Mouse (Mus musculus): ENCODE measurements around the gene Xlr3b.
"Not testable (repeated sequence)": the region's sequence is repeated elsewhere in the genome, so short reads cannot be mapped to it uniquely, and the experiment has no call there.

Gene Xlr3b

GRCm38 (mm10) chrX:73191934-73192333, at the start of gene Xlr3b:
Xlr3b (plus strand) TSS chrX:73192207.
- DNase-seq (ENCODE audit: low spot score): not testable (repeated sequence)

- not testable (repeated sequence) for DNase-seq (ENCODE audit: low spot score)
Measured at GRCm38 (mm10) chrX:73143218-73143618, 48.8 kb upstream of the Xlr3b start.

- DNase-seq (ENCODE audit: low spot score): not testable (repeated sequence)
Measured at GRCm38 (mm10) chrX:73148496-73148895, 43.5 kb upstream of the Xlr3b start, which contains the start of gene Xlr5b. Xlr5b (plus strand) TSS chrX:73148796.

GRCm38 (mm10) chrX:73149350-73149749, 42.7 kb upstream of the Xlr3b start, which contains the start of gene DXBay18:
DXBay18 (minus strand) TSS chrX:73149450.
- not testable (repeated sequence) for DNase-seq (ENCODE audit: low spot score)

- DNase-seq (ENCODE audit: low spot score): not testable (repeated sequence)
Measured at GRCm38 (mm10) chrX:73176889-73177288, 15.1 kb upstream of the Xlr3b start, which contains the start of gene Spin2d. Spin2d (minus strand) TSS chrX:73176989.

GRCm38 (mm10) chrX:73213819-73214564, 22.0 kb downstream of the Xlr3b start, which contains the start of gene Xlr4b:
Xlr4b (plus strand) TSS chrX:73214333.
- not testable (repeated sequence) for DNase-seq (ENCODE audit: low spot score)

- no peak for DNase-seq (ENCODE audit: low spot score)
Measured at GRCm38 (mm10) chrX:73225365-73225764, 33.4 kb downstream of the Xlr3b start.

GRCm38 (mm10) chrX:73227914-73228605, 36.1 kb downstream of the Xlr3b start, which contains the start of gene F8a:
F8a (plus strand) TSS chrX:73228291.
- DNase-seq (ENCODE audit: low spot score): peak; percentile 81

- DNase-seq (ENCODE audit: low spot score): peak; percentile 41
Measured at GRCm38 (mm10) chrX:73228606-73229214, 36.7 kb downstream of the Xlr3b start.

- DNase-seq (ENCODE audit: low spot score): no peak
Measured at GRCm38 (mm10) chrX:73229288-73229687, 37.3 kb downstream of the Xlr3b start.

- not testable (repeated sequence) for DNase-seq (ENCODE audit: low spot score)
Measured at GRCm38 (mm10) chrX:73242821-73243325, 50.9 kb downstream of the Xlr3b start, which contains the start of gene Xlr4c. Xlr4c (minus strand) TSS chrX:73243130.
